Mouse (Mus musculus): ENCODE results near the gene Tgtp2.
"Not testable (repeated sequence)": the region's sequence is repeated elsewhere in the genome, so short reads cannot be mapped to it uniquely, and the experiment has no call there.

DNA sequence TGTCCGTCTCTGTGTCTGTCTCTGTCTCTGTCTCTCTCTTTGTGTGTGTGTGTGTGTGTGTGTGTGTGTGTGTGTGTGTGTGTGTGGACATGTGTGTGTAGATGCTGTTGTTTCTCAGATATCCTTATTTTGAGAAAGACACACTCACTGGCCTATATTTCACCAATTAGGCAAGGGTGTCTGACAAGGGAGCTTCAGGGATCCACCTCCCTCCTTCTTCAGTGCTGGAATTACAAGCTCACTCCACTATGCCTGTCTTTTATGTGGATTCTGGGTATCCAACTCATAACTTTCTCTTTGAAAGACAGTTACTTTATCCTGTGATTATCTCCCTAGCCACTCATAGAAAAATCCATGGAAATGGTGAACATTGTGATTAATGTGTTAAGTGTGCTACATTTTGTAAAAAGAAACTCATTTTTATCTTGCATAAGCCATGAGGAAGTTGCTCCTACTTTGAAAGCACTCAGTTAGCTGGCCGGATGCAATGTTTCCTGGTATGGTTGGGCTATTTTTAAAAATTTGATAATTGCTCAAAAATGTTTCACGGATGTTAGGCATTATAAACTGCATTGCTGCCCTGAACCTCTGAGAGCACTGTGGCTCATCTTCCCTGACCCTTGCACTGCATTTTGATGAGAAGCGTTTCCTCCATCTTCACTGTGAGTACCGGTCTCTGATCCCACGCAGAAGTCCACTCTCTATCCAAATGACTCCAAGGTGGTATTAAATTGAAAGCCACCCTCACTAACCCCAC is 12.2 kb upstream of the Tgtp2 start, which contains the start of gene Ifi47:
- not testable (repeated sequence) for TF ChIP-seq GATA1 (IDR thresholded peaks at IDR 0.05; ENCODE audit: borderline replicate concordance, low read length); CTCF (IDR thresholded peaks at IDR 0.05; ENCODE audit: low read depth, low read length); GATA2 (IDR thresholded peaks at IDR 0.05; ENCODE audit: borderline replicate concordance, low read depth, low read length)

Data from G1E (cell line).